Comparison of ENCODE assay signal across 8 mouse cellular contexts in genomic region chr8:126258175-126258781, GRCm38 (mm10). TPM values are rescaled to one million over a fixed set of nuclear protein-coding genes. Genes with fewer than 3 reads are reported as not detected.
DNase-seq lines count a peak whose midpoint lies in the region; ATAC-seq and TF ChIP-seq lines count a peak whose summit lies in the region.

No protein-coding gene starts in this region.

- 4% methylated on average over 15 of the region's 15 CpGs for WGBS in forebrain, embryonic 15.5 days
- 5% methylated on average over 15 of the region's 15 CpGs for WGBS in lung, embryonic 16.5 days

- H3K9me3 ChIP-seq in forebrain, embryonic 15.5 days = no peaks in the 10 kb centered on the region
- H3K9me3 ChIP-seq in lung, embryonic 16.5 days (ENCODE audit: control insufficient read depth, low read length) = no peaks in the 10 kb centered on the region

- peak overlapping the region; percentile 24 for H3K4me3 ChIP-seq in forebrain, embryonic 15.5 days
- H3K4me3 ChIP-seq in layer of hippocampus, adult 2 months = peak overlapping the region; percentile 12; the same call in 1 of the 2 replicates
- 0 out of 2 replicates have a peak overlapping the region, but pooled peaks have one; percentile 7 for H3K4me3 ChIP-seq in lung, embryonic 16.5 days (ENCODE audit: low read length)

- ATAC-seq in forebrain, embryonic 15.5 days (replicated peaks) = peak; percentile 79
- peak; percentile 51 for ATAC-seq in lung, embryonic 16.5 days (ENCODE audit: low read depth)

- no peak overlapping the region for H3K27ac ChIP-seq in forebrain, embryonic 15.5 days (replicated peaks)
- H3K27ac ChIP-seq in layer of hippocampus, adult 2 months = no peak overlapping the region
- H3K27ac ChIP-seq in lung, embryonic 16.5 days (ENCODE audit: low read length) = no peak overlapping the region

- peak; percentile 94 for TF ChIP-seq CTCF in layer of hippocampus, adult 2 months (conservative IDR thresholded peaks at IDR 0.05)

- peak overlapping the region; percentile 42 for H3K4me2 ChIP-seq in forebrain, embryonic 15.5 days (replicated peaks)
- peak overlapping the region; percentile 42; the same call in 1 of the 2 replicates for H3K4me2 ChIP-seq in lung, embryonic 16.5 days (ENCODE audit: low read depth, low read length)

- no peaks in the 10 kb centered on the region for H3K36me3 ChIP-seq in forebrain, embryonic 15.5 days
- no peaks in the 10 kb centered on the region for H3K36me3 ChIP-seq in lung, embryonic 16.5 days (ENCODE audit: control insufficient read depth, insufficient read depth, low read length)

- peaks cover 10% of the 10 kb centered on the region; the same call in 1 of the 2 replicates for H3K4me1 ChIP-seq in forebrain, embryonic 15.5 days
- H3K4me1 ChIP-seq in lung, embryonic 16.5 days (replicated peaks; ENCODE audit: control insufficient read depth, insufficient read depth, low read length) = no peaks in the 10 kb centered on the region

- no peaks in the 10 kb centered on the region for H3K27me3 ChIP-seq in forebrain, embryonic 15.5 days
- no peaks in the 10 kb centered on the region for H3K27me3 ChIP-seq in lung, embryonic 16.5 days (ENCODE audit: control insufficient read depth, insufficient read depth, low read depth, low read length)

- peak; percentile 81 for DNase-seq in ES-CJ7 (ENCODE audit: low read depth, low spot score)
- peak; percentile 68 for DNase-seq in cerebellum, adult 11 months
- peak; percentile 49 to 56 for DNase-seq in heart, postnatal 36 days
- peak; percentile 78 for DNase-seq in layer of hippocampus, adult 2 months (ENCODE audit: low spot score in 2 of 2)
- peak; percentile 82 for DNase-seq in retina, embryonic 14.5 days (ENCODE audit: low spot score)
- peak; percentile 25 to 51 for DNase-seq in urinary bladder, adult 18-20 months (ENCODE audit: low spot score in 2 of 2)

- intact Hi-C loops in heart, postnatal 36 days (cut with DNase I) = loop anchor here (5.0 to 10.0 kb wide), 4 partner anchors 124 to 714 kb away; partner anchors contain the start of gene Rbm34

- no peak overlapping the region for H3K9ac ChIP-seq in forebrain, embryonic 15.5 days (replicated peaks)
- H3K9ac ChIP-seq in lung, embryonic 16.5 days (ENCODE audit: low read length) = no peak overlapping the region

RNA-seq across cellular contexts. Expression of gene Slc35f3, which starts 40.1 kb away (rescaled TPM):
- 0.84 and 1.2 TPM in 2 replicates for polyA plus RNA-seq in forebrain, embryonic 15.5 days (2015; fragmentation: Nextera tagmentation; extraction: Ambion mirVana)
- total RNA-seq in heart, postnatal 36 days (2021) = not detected
- 10 to 100 TPM; 45.9 to 47.1 TPM for total RNA-seq in layer of hippocampus, adult 2 months (2021)
- polyA plus RNA-seq in lung, embryonic 16.5 days (2015; fragmentation: Nextera tagmentation; extraction: Ambion mirVana) = 0.44 and 0.48 TPM in 2 replicates

Comparison
In these comparisons a context has a peak if more than half of its experiments do, and no peak if none do; other contexts are left out.
1. RNA of gene Slc35f3, which starts 40.1 kb away (total RNA-seq): 45.9 to 47.1 TPM in layer of hippocampus, adult 2 months; not detected in heart, postnatal 36 days; every median in the first group is over 10 times any median in the second.
2. Peak in every context shown above with its lines, with median percentiles within 50 percentile points of each other: DNase-seq and H3K4me3 ChIP-seq.